Mouse (Mus musculus) embryo, embryonic 9.5 days (tissue): ENCODE data around the gene Spag7.

Experiments
- DNase-seq: peaks from one replicate; pipeline ENCODE4 v3.0.0-alpha.2; 2017; ENCODE audit errors: extremely low spot score

Spag7 gene

GRCm38 (mm10) chr11:70656456-70656927, 12.7 kb downstream of the Spag7 start:
- peak; percentile 83 for DNase-seq

- peak; percentile 82 for DNase-seq
Measured at GRCm38 (mm10) chr11:70655571-70656455, 13.4 kb downstream of the Spag7 start.

- peak; percentile 85 for DNase-seq
Measured at GRCm38 (mm10) chr11:70654923-70655570, 14.2 kb downstream of the Spag7 start.

- DNase-seq = peak; percentile 85
Measured at GRCm38 (mm10) chr11:70654198-70654922, 14.9 kb downstream of the Spag7 start, which contains the start of gene Pfn1. TSS of gene Pfn1 (minus strand) at chr11:70654644.

- peak; percentile 88 for DNase-seq
Measured at GRCm38 (mm10) chr11:70653345-70654197, 15.6 kb downstream of the Spag7 start.

GRCm38 (mm10) chr11:70652884-70653344, 16.3 kb downstream of the Spag7 start:
- DNase-seq = no peak

GRCm38 (mm10) chr11:70652029-70652883, 17.0 kb downstream of the Spag7 start:
- DNase-seq = no peak

GRCm38 (mm10) chr11:70651391-70651790, 17.8 kb downstream of the Spag7 start:
- no peak for DNase-seq

GRCm38 (mm10) chr11:70650322-70651175, 18.7 kb downstream of the Spag7 start:
- DNase-seq = no peak

GRCm38 (mm10) chr11:70649185-70649734, 20.0 kb downstream of the Spag7 start:
- DNase-seq = no peak

- no peak for DNase-seq
Measured at GRCm38 (mm10) chr11:70648512-70648911, 20.7 kb downstream of the Spag7 start.

GRCm38 (mm10) chr11:70647716-70648420, 21.3 kb downstream of the Spag7 start:
- DNase-seq = no peak

GRCm38 (mm10) chr11:70646691-70647650, 22.2 kb downstream of the Spag7 start, which contains the start of the genes Rnf167 and Slc25a11:
TSS of gene Rnf167 (plus strand) at chr11:70647235.
TSS of gene Slc25a11 (minus strand) at chr11:70647479.
- peak; percentile 99 for DNase-seq

- DNase-seq = no peak
Measured at GRCm38 (mm10) chr11:70646259-70646555, 23.0 kb downstream of the Spag7 start.

GRCm38 (mm10) chr11:70645461-70646258, 23.6 kb downstream of the Spag7 start:
- DNase-seq = no peak

- DNase-seq = no peak
Measured at GRCm38 (mm10) chr11:70644564-70645103, 24.6 kb downstream of the Spag7 start.
